ENCODE assay signal across 10 mouse cellular contexts in genomic region chr12:57536056-57536908, GRCm38 (mm10). TPM values are rescaled to one million over a fixed set of nuclear protein-coding genes. Genes with fewer than 3 reads are reported as not detected.
A peak's percentile ranks its signal among the peaks of the same experiment; 100 is the strongest.
DNase-seq lines count a peak whose midpoint lies in the region; ATAC-seq and TF ChIP-seq lines count a peak whose summit lies in the region.
"Had no signal": no experiment of that assay in that cellular context is flagged by ENCODE, and none has a peak within 500 bp of the region (broad histone marks: within the 10 kb centered on the region; RNA-seq: fewer than 3 reads in every experiment).

No protein-coding gene starts in this region.

- no peak overlapping the region for H3K9ac ChIP-seq in heart, adult 2 months (ENCODE audit: low read depth, low read length)
- H3K9ac ChIP-seq in intestine, postnatal 0 days (ENCODE audit: low read depth, low read length) = peak overlapping the region; percentile 34; the same call in 1 of the 2 replicates

- no peaks in the 10 kb centered on the region for H3K36me3 ChIP-seq in heart, adult 2 months (ENCODE audit: control insufficient read depth, insufficient read depth, low read length)
- H3K36me3 ChIP-seq in intestine, postnatal 0 days (ENCODE audit: control insufficient read depth, insufficient read depth) = no peaks in the 10 kb centered on the region

- no peaks in the 10 kb centered on the region for H3K79me2 ChIP-seq in heart, adult 2 months (replicated peaks; ENCODE audit: control insufficient read depth, insufficient read depth, low read length)

- TF ChIP-seq CTCF in heart, adult 2 months (IDR thresholded peaks at IDR 0.05) = no peak
- TF ChIP-seq CTCF in intestine, postnatal 0 days (IDR thresholded peaks at IDR 0.05; ENCODE audit: low read depth) = no peak
- no peak for TF ChIP-seq CTCF in cerebellum, adult 2 months (IDR thresholded peaks at IDR 0.05; ENCODE audit: borderline replicate concordance, insufficient read depth, low read depth, low read length)

- intact Hi-C loops in heart, adult 2 months (cut with DNase I) = no loop called here

- TF ChIP-seq POLR2A in heart, adult 2 months (IDR thresholded peaks at IDR 0.05; ENCODE audit: insufficient read depth, low read depth, low read length) = no peak
- no peak for TF ChIP-seq POLR2A in cerebellum, adult 2 months (IDR thresholded peaks at IDR 0.05; ENCODE audit: borderline replicate concordance, insufficient read depth, low read length)

- no peak overlapping the region for H3K27ac ChIP-seq in heart, adult 2 months
- peak overlapping the region; percentile 81 for H3K27ac ChIP-seq in intestine, postnatal 0 days (ENCODE audit: low read depth, low read length)
- no peak overlapping the region for H3K27ac ChIP-seq in cerebellum, adult 2 months (ENCODE audit: insufficient read depth, low read length)

- no peaks in the 10 kb centered on the region for H3K9me3 ChIP-seq in intestine, postnatal 0 days (ENCODE audit: control insufficient read depth)

- H3K27me3 ChIP-seq in heart, adult 2 months (ENCODE audit: control insufficient read depth, insufficient read depth, low read length) = peaks cover 32% of the 10 kb centered on the region
- H3K27me3 ChIP-seq in intestine, postnatal 0 days (replicated peaks; ENCODE audit: control insufficient read depth, insufficient read depth, low read length) = peaks cover 41% of the 10 kb centered on the region; the same call in 1 of the 2 replicates
- H3K27me3 ChIP-seq in cerebellum, adult 2 months (ENCODE audit: control insufficient read depth, insufficient read depth, low read length) = peaks cover 14% of the 10 kb centered on the region; the same call in 1 of the 2 replicates

- peak overlapping the region; percentile 74 for H3K4me2 ChIP-seq in intestine, postnatal 0 days (replicated peaks; ENCODE audit: low read depth)

- peak; percentile 83 for DNase-seq in heart, adult 11 months
- DNase-seq in heart, adult 2 months = no peak
- peak; percentile 8 for DNase-seq in ES-CJ7 (ENCODE audit: low read depth, low spot score)
- peak; percentile 30 for DNase-seq in lung, postnatal 14 days
- DNase-seq in thymus, postnatal 4 days = no peak
- no peak for DNase-seq in gastrocnemius, adult 18-20 months (ENCODE audit: low spot score)
- DNase-seq in cerebellum, adult 2 months = no peak

- TF ChIP-seq EP300 in heart, adult 2 months (IDR thresholded peaks at IDR 0.05; ENCODE audit: insufficient read depth, low read depth, low read length) = no peak

- H3K4me3 ChIP-seq in heart, adult 2 months = no peak overlapping the region
- H3K4me3 ChIP-seq in intestine, postnatal 0 days (ENCODE audit: low read depth, low read length) = peak overlapping the region; percentile 30
- no peak overlapping the region for H3K4me3 ChIP-seq in cerebellum, adult 2 months (replicated peaks; ENCODE audit: insufficient read depth, low read depth, low read length)

- ATAC-seq in intestine, postnatal 0 days = peak; percentile 72

- 4% methylated on average over 25 of the region's 25 CpGs for WGBS in heart, adult 2 months
- WGBS in intestine, postnatal 0 days = under 1% methylated on average over 25 of the region's 25 CpGs
- 2% methylated on average over 25 of the region's 25 CpGs for WGBS in cerebellum, adult 2 months

- H3K4me1 ChIP-seq in heart, adult 2 months (ENCODE audit: control insufficient read depth, insufficient read depth, low read length) = no peaks in the 10 kb centered on the region
- no peaks in the 10 kb centered on the region for H3K4me1 ChIP-seq in intestine, postnatal 0 days (replicated peaks; ENCODE audit: control insufficient read depth, insufficient read depth, low read length)
- H3K4me1 ChIP-seq in cerebellum, adult 2 months (ENCODE audit: control insufficient read depth, insufficient read depth, low read length) = no peaks in the 10 kb centered on the region; the same call in 1 of the 2 replicates

RNA-seq across cellular contexts. Expression of gene Foxa1, which starts 10.4 kb away (rescaled TPM):
- total RNA-seq in heart, adult 2 months (2021) = not detected
- polyA plus RNA-seq in heart, adult 2 months (2012; rRNA removed) = 1.00 TPM in 1 of 2 replicates, not detected in the other
- polyA plus RNA-seq in intestine, postnatal 0 days (2015; fragmentation: Nextera tagmentation; extraction: Ambion mirVana) = 3.7 and 4.0 TPM in 2 replicates
- total RNA-seq in gastrocnemius, adult 18-20 months (2021) = not detected
- 0.03 TPM in 1 of 2 replicates, not detected in the other for polyA plus RNA-seq in cerebellum, adult 2 months (2012; rRNA removed)
- total RNA-seq: common myeloid progenitor, adult 5-6 weeks had no signal
- polyA plus RNA-seq: C2C12 had no signal

RNA-seq across cellular contexts. Expression of gene Ttc6, which starts 27.6 kb away (rescaled TPM):
- total RNA-seq in heart, adult 2 months (2021) = not detected
- 0.10 TPM in 1 of 2 replicates, not detected in the other for polyA plus RNA-seq in heart, adult 2 months (2012; rRNA removed)
- 0.20 and 0.43 TPM in 2 replicates for polyA plus RNA-seq in intestine, postnatal 0 days (2015; fragmentation: Nextera tagmentation; extraction: Ambion mirVana)
- not detected for total RNA-seq in gastrocnemius, adult 18-20 months (2021)
- polyA plus RNA-seq in cerebellum, adult 2 months (2012; rRNA removed) = 0.03 TPM in 1 of 2 replicates, not detected in the other
- total RNA-seq: common myeloid progenitor, adult 5-6 weeks had no signal
- polyA plus RNA-seq: C2C12 had no signal

Comparison
In these comparisons a context has a peak if more than half of its experiments do, and no peak if none do; other contexts are left out.
1. DNase-seq: peak in heart, adult 11 months (single experiment), ES-CJ7 (single experiment) and lung, postnatal 14 days (single experiment); none in heart, adult 2 months (0 of 2), thymus, postnatal 4 days (single experiment), gastrocnemius, adult 18-20 months (single experiment) and cerebellum, adult 2 months (0 of 2).